Mouse (Mus musculus): Measurements from ENCODE around the gene Top3a.
A peak's percentile ranks its signal among the peaks of the same experiment; 100 is the strongest.

Top3a gene

DNA sequence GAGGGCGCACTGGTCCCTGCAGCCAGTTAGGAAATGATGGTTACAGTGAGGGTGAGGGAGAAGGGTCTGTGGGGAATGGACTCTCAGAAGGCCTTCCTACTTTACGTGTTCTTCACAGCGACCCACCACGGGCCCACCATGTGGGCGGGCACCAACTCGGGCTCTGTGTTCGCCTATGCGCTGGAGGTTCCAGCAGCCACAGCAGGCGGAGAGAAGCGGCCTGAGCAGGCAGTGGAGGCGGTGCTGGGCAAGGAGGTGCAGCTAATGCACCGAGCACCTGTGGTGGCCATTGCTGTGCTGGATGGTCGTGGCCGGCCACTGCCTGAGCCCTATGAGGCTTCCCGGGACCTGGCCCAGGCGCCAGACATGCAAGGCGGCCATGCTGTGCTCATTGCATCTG lies 65.9 kb downstream of the Top3a start:
- DNase-seq = no peak

GRCm38 (mm10) chr11:60709481-60710465 lies 67.4 kb downstream of the Top3a start:
- peak; percentile 1 for DNase-seq

DNA sequence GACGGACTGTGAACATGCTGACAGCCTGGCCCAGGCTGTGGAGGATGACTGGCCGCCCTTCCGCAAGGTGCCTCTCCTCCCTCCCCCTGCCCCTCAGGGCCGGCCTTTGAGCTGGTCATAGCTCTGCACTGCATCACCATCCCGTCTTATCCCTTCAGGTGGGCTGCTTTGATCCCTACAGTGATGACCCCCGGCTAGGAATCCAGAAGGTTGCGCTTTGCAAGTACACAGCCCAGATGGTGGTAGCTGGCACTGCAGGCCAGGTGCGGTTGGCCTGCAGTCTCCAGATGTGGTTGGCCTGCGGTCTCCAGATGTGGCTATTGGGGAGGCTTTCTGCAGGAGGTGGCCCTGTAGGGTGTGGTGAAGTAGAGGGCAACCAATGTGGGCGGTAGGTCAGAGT lies 68.5 kb downstream of the Top3a start:
- no peak for DNase-seq

- DNase-seq = peak; percentile 58
Measured at GRCm38 (mm10) chr11:60707672-60708071, 69.5 kb downstream of the Top3a start.

- DNase-seq = peak; percentile 18
Measured at GRCm38 (mm10) chr11:60706696-60707480, 70.3 kb downstream of the Top3a start.

- no peak for DNase-seq
Measured at GRCm38 (mm10) chr11:60706076-60706475, 71.1 kb downstream of the Top3a start.

- no peak for DNase-seq
Measured at GRCm38 (mm10) chr11:60705255-60705654, 71.9 kb downstream of the Top3a start.

DNA sequence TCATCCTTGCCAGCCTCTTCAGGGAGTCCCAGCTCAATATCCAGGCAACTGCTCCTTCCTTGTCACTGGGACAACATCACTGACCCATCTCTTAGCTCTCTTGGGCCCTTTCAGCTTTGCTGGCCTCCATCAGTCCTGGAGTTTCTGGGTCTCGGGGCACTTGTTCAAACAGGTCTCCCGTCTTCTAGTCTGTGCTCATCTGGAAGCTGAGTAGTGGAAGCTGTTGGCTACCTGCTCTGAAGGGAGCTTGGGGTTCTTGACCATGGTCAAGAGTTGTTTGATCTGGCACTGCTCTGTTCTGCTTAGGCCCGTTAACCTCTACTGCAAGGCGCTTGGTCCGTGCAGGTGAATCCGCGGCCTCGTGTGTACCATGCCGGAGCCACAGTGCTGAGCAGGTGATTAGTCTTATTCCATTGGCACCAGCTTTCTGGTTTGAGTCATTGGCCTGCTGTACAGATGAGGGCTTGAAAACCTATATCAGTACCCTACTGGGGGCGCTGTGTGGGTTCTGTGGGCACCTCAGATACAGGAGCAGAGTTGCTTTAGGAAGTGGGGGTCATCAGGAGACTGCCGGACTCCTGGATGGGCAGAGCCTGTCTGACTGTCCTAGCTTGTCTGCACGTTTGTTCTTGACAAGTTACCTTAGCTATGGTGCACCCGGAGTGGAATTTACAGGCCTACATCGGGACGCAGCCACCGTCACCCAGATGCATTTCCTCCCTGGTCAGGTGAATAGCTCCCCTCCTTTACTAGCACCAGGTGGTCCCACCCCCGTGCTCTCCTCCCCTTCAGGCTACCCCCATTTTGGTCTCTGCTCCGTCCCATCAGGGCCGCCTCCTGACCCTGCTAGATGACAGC lies 72.9 kb downstream of the Top3a start:
- peak; percentile 6 for DNase-seq

DNA sequence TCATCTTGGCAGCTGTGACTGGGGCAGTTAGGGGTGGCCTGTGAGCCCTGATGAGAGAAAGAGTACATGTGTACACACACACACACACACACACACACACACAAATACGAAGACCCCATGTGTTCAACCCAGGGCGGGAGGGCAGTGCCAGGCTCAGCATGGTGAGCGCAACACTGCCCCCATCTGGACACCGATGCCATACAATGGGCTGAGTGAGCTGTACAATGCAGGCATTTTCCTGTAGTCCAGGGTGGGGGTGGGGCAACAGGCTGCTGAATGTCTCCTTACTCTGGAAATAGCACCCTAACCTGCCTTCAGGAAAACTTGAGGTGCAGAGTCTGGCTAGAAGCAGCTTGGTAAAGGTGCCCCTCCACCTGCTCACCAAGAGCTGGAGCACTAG lies 74.0 kb downstream of the Top3a start:
- peak; percentile 88 for DNase-seq

DNA sequence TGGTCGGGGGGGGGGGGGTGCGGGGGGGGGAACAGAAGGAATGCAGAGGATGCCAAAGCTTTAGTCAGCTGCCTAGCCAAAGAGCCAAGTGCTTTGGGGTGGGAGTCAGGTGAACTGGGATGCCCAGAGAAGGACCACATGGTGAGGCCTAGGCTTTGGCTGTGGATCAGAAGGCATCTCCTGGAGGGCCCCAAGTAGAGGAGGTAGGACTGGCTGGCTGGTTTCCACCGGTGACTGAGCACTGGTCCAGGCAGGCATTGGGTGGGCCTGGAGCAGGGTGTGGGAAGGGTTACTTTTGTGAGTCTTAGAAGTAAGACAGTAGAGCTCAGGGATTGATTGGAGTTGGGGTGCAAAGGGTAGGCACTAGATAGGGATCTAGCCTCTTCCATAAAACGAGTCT lies 75.6 kb downstream of the Top3a start:
- peak; percentile 7 for DNase-seq

DNA sequence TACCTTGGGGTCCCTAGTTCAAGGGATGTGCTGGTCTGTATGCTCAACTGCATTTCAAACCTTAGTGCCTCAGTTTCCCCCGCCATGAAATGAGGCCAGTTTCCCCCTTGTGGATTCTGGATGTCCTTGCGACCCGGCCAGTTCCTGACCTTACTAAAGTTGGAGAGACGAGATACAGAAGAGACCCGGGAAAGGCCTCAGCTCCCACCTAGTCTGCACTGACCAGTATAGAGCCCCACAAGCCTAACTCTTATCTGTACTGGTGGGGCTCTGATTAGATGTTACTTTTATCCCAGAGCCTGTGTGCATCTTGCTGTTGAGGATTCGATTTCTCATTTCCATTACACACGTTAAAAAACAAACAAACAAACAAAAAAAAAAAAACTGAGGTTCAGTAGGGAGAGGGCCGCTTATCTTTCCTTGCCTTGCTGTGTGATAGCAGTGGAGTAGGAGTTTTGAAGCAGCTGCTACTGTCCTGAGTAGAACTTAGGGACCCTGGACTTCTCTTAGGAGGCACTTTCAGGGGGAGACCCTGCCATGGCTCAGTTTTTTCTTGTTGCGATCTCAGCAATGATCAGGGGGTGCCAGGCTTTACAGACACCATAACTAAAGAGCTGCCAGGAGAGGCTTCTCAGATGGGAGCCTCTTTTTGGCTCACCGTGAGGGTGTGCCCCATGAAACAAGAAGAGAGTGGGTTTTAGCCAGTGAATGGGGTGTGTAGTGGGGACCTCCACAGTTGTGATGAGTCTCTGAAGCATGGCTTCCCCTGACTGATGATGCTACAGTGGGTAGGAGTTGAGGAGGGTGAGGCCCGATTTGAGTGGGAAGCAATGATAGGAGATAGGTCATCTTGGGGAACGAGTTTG lies 76.6 kb downstream of the Top3a start:
- peak; percentile 4 for DNase-seq

- peak; percentile 86 for DNase-seq
Measured at GRCm38 (mm10) chr11:60699524-60700075, 77.6 kb downstream of the Top3a start, which contains the start of gene Llgl1. Llgl1 (plus strand) TSS chr11:60699723.

DNA sequence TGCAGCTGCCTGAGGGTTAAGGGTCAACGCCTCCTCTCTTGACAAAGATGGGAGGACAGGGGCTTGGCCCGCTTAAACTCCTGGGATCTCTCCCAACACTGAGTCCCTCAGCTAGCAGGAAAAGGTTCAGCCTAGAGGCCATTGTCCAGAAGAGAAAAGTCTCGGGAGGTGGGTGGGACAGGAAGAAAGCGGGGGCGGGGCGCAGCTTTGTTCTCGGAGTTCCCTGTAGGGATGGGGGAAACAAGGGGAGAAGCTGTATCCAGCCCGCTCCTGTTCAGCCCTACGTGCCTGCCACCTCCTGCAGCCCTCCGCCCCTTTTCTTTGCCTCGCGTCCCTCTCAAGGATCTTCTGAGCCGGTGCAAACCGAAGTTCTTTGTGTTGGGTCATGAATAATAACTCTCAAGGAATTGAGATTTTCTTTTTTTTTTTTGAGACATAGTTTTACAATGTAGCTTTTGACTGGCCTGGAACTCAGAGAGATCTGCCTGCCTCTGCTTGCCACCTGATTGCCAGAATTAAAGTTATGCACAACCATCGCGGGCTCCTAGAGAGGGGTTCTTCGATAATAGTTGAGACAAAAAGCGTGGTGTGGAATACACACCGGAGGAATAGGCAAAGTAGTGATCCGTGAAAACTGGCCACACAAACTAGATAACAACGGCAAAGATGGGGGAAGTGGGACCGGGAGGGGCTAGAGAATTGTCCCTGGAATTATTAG lies 78.2 kb downstream of the Top3a start:
- peak; percentile 32 for DNase-seq

DNA sequence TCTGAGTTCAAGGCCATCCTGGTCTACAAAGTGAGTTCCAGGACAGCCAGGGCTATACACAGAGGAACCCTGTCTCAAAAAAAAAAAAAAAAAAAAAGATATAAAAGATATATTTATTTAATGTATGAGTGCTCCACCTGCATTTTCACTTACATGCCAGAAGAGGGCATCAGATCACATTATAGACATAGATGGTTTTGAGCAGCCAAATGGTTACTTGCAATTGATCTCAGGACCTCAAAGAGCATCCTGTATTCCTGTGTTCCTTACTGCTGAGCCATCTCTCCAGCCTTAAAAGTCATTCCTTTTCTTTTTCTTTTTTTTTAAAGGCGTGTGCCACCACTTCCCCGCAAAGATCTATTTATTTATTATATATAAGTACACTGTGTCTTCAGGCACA lies 79.6 kb downstream of the Top3a start:
- peak; percentile 1 for DNase-seq

GRCm38 (mm10) chr11:60696165-60696564 lies 81.0 kb downstream of the Top3a start:
- DNase-seq = no peak
